Mouse (Mus musculus) olfactory bulb, adult 2 months (tissue): ENCODE measurements around the gene F2rl3.

Experiments used
- CTCF ChIP-seq: fragments of 200-500 bp; IDR thresholded peaks from 2 replicates; pipeline ENCODE4 v1.5.1; 2012; ENCODE audit warnings: low read depth, mild to moderate bottlenecking, low read length, moderate library complexity; ENCODE audit not compliant: insufficient read depth
- POLR2A ChIP-seq: fragments of 200-500 bp; IDR thresholded peaks from 2 replicates; pipeline ENCODE4 v1.6.1; 2012; ENCODE audit warnings: mild to moderate bottlenecking, low read depth, low read length, moderate library complexity; ENCODE audit not compliant: insufficient read depth

GRCm38 (mm10) chr8:72766777-72767176 is 5.1 kb downstream of the F2rl3 start:
- no peak for TF ChIP-seq CTCF
- TF ChIP-seq POLR2A, result no peak
